Mouse (Mus musculus): Measurements from ENCODE around the gene Adprhl1.

The Adprhl1 gene

GRCm38 (mm10) chr8:13254019-13254418 is at the start of gene Adprhl1:
Gene Adprhl1, minus strand, starts transcription at chr8:13254162.
- DNase-seq (ENCODE audit: low spot score in 2 of 2): peak; percentile 85 to 86

GRCm38 (mm10) chr8:13301036-13301435 is 47.1 kb upstream of the Adprhl1 start:
- DNase-seq (ENCODE audit: low spot score in 2 of 2): no peak

- no peak for DNase-seq (ENCODE audit: low spot score in 2 of 2)
Observed at GRCm38 (mm10) chr8:13299571-13299970, 45.6 kb upstream of the Adprhl1 start.

- DNase-seq (ENCODE audit: low spot score in 2 of 2): no peak
Observed at GRCm38 (mm10) chr8:13293677-13294470, 39.9 kb upstream of the Adprhl1 start.

GRCm38 (mm10) chr8:13292364-13292763 is 38.4 kb upstream of the Adprhl1 start:
- peak; percentile 61 to 76 for DNase-seq (ENCODE audit: low spot score in 2 of 2)

GRCm38 (mm10) chr8:13288646-13289045 is 34.7 kb upstream of the Adprhl1 start:
- no peak for DNase-seq (ENCODE audit: low spot score in 2 of 2)

GRCm38 (mm10) chr8:13287692-13288623 is 34.0 kb upstream of the Adprhl1 start, which contains the start of the genes Dcun1d2 and Tmco3:
Gene Dcun1d2, minus strand, starts transcription at chr8:13288131.
Gene Tmco3, plus strand, starts transcription at chr8:13288190.
- peak; percentile 95 to 97 for DNase-seq (ENCODE audit: low spot score in 2 of 2)

- DNase-seq (ENCODE audit: low spot score in 2 of 2): peak; percentile 84 to 87
Observed at GRCm38 (mm10) chr8:13287304-13287691, 33.3 kb upstream of the Adprhl1 start.

- no peak for DNase-seq (ENCODE audit: low spot score in 2 of 2)
Observed at GRCm38 (mm10) chr8:13283200-13283599, 29.2 kb upstream of the Adprhl1 start.

- no peak for DNase-seq (ENCODE audit: low spot score in 2 of 2)
Observed at GRCm38 (mm10) chr8:13276941-13277447, 23.0 kb upstream of the Adprhl1 start.

- no peak for DNase-seq (ENCODE audit: low spot score in 2 of 2)
Observed at GRCm38 (mm10) chr8:13272834-13273233, 18.9 kb upstream of the Adprhl1 start.

- no peak for DNase-seq (ENCODE audit: low spot score in 2 of 2)
Observed at GRCm38 (mm10) chr8:13267566-13267965, 13.6 kb upstream of the Adprhl1 start.

GRCm38 (mm10) chr8:13263376-13263775 is 9.4 kb upstream of the Adprhl1 start:
- no peak for DNase-seq (ENCODE audit: low spot score in 2 of 2)

GRCm38 (mm10) chr8:13253413-13253812 is 549 bp downstream of the Adprhl1 start:
- DNase-seq (ENCODE audit: low spot score in 2 of 2): no peak

GRCm38 (mm10) chr8:13252837-13253236 is 1.1 kb downstream of the Adprhl1 start:
- DNase-seq (ENCODE audit: low spot score in 2 of 2): no peak

- no peak for DNase-seq (ENCODE audit: low spot score in 2 of 2)
Observed at GRCm38 (mm10) chr8:13244343-13244880, 9.6 kb downstream of the Adprhl1 start.

GRCm38 (mm10) chr8:13242985-13243870 is 10.7 kb downstream of the Adprhl1 start:
- DNase-seq (ENCODE audit: low spot score in 2 of 2): no peak

- no peak for DNase-seq (ENCODE audit: low spot score in 2 of 2)
Observed at GRCm38 (mm10) chr8:13240691-13241090, 13.3 kb downstream of the Adprhl1 start.

GRCm38 (mm10) chr8:13240055-13240454 is 13.9 kb downstream of the Adprhl1 start:
- DNase-seq (ENCODE audit: low spot score in 2 of 2): no peak

GRCm38 (mm10) chr8:13234803-13235202 is 19.2 kb downstream of the Adprhl1 start:
- DNase-seq (ENCODE audit: low spot score in 2 of 2): no peak

GRCm38 (mm10) chr8:13230471-13230870 is 23.5 kb downstream of the Adprhl1 start:
- DNase-seq (ENCODE audit: low spot score in 2 of 2): no peak
